In genomic region chr3:26727526-26727925, GRCm38 (mm10) we compare ENCODE assay signal across 32 mouse cellular contexts.
"Had no signal": no experiment of that assay in that cellular context is flagged by ENCODE, and none has a peak within 500 bp of the region (broad histone marks: within the 10 kb centered on the region; RNA-seq: fewer than 3 reads in every experiment).

No protein-coding gene starts in this region.

- H3K36me3 ChIP-seq: limb, embryonic 10.5 days; limb, embryonic 12.5 days; limb, embryonic 13.5 days; limb, embryonic 15.5 days; liver, embryonic 12.5 days; liver, embryonic 13.5 days; liver, embryonic 15.5 days; lung, embryonic 15.5 days; midbrain, embryonic 10.5 days; midbrain, embryonic 12.5 days; midbrain, embryonic 13.5 days; midbrain, embryonic 15.5 days; neural tube, embryonic 12.5 days had no signal

- H3K27me3 ChIP-seq: limb, embryonic 12.5 days; limb, embryonic 13.5 days; limb, embryonic 15.5 days; liver, embryonic 12.5 days; liver, embryonic 13.5 days; liver, embryonic 15.5 days; lung, embryonic 15.5 days; megakaryocyte, embryonic 14.5 days; midbrain, embryonic 12.5 days; midbrain, embryonic 13.5 days; midbrain, embryonic 15.5 days; neural tube, embryonic 12.5 days had no signal

- H3K4me2 ChIP-seq: limb, embryonic 12.5 days; limb, embryonic 13.5 days; limb, embryonic 15.5 days; liver, embryonic 11.5 days; liver, embryonic 12.5 days; liver, embryonic 13.5 days; liver, embryonic 15.5 days; lung, embryonic 14.5 days; lung, embryonic 15.5 days; midbrain, embryonic 11.5 days; midbrain, embryonic 12.5 days; midbrain, embryonic 13.5 days; midbrain, embryonic 15.5 days; neural tube, embryonic 12.5 days had no signal

- H3K27ac ChIP-seq: limb, embryonic 10.5 days; limb, embryonic 12.5 days; limb, embryonic 13.5 days; limb, embryonic 15.5 days; liver, embryonic 12.5 days; liver, embryonic 13.5 days; liver, embryonic 14.5 days; liver, embryonic 15.5 days; lung, embryonic 15.5 days; macrophage; midbrain, embryonic 10.5 days; midbrain, embryonic 12.5 days; midbrain, embryonic 13.5 days; midbrain, embryonic 15.5 days; neural tube, embryonic 12.5 days had no signal

- ATAC-seq: liver, embryonic 12.5 days; liver, postnatal 0 days; lung, postnatal 0 days; midbrain, embryonic 13.5 days; midbrain, embryonic 15.5 days; midbrain, embryonic 16.5 days had no signal

- H3K9ac ChIP-seq: limb, embryonic 12.5 days; limb, embryonic 13.5 days; limb, embryonic 15.5 days; liver, embryonic 12.5 days; liver, embryonic 13.5 days; liver, embryonic 14.5 days; liver, embryonic 15.5 days; liver, postnatal 0 days; lung, embryonic 14.5 days; lung, embryonic 15.5 days; midbrain, embryonic 12.5 days; midbrain, embryonic 13.5 days; midbrain, embryonic 15.5 days; neural tube, embryonic 12.5 days had no signal

- H3K4me1 ChIP-seq: limb, embryonic 10.5 days; limb, embryonic 12.5 days; limb, embryonic 13.5 days; limb, embryonic 15.5 days; liver, embryonic 12.5 days; liver, embryonic 13.5 days; liver, embryonic 15.5 days; lung, embryonic 15.5 days; megakaryocyte, embryonic 14.5 days; midbrain, embryonic 10.5 days; midbrain, embryonic 12.5 days; midbrain, embryonic 13.5 days; midbrain, embryonic 15.5 days; neural tube, embryonic 12.5 days had no signal

- DNase-seq: left cerebral cortex, postnatal 4 days; liver; liver, embryonic 13.5 days; liver, postnatal 0 days; lung, adult 18-20 months; lung, adult 2 months; lung, embryonic 14.5 days; lung, postnatal 10 days; lung, postnatal 14 days; lung, postnatal 36 days; lung, postnatal 4 days; midbrain, embryonic 14.5 days had no signal

- H3K4me3 ChIP-seq: limb, embryonic 10.5 days; limb, embryonic 12.5 days; limb, embryonic 13.5 days; limb, embryonic 15.5 days; liver, embryonic 12.5 days; liver, embryonic 13.5 days; liver, embryonic 15.5 days; lung, embryonic 15.5 days; megakaryocyte, embryonic 14.5 days; midbrain, embryonic 10.5 days; midbrain, embryonic 12.5 days; midbrain, embryonic 13.5 days; midbrain, embryonic 15.5 days; myocyte; neural tube, embryonic 12.5 days had no signal

- H3K9me3 ChIP-seq: limb, embryonic 10.5 days; limb, embryonic 12.5 days; limb, embryonic 13.5 days; limb, embryonic 15.5 days; liver, embryonic 12.5 days; liver, embryonic 13.5 days; liver, embryonic 15.5 days; lung, embryonic 15.5 days; midbrain, embryonic 10.5 days; midbrain, embryonic 12.5 days; midbrain, embryonic 13.5 days; midbrain, embryonic 15.5 days; neural tube, embryonic 12.5 days had no signal
